Mouse (Mus musculus): ENCODE results near the gene Ms4a3.

GRCm38 (mm10) chr19:11601349-11601748 is 39.3 kb downstream of the Ms4a3 start:
- TF ChIP-seq CTCF (IDR thresholded peaks at IDR 0.05; ENCODE audit: low read depth) (no peak), EP300 (IDR thresholded peaks at IDR 0.05; ENCODE audit: low read depth) (no peak)

Measured in liver, postnatal 0 days (tissue).